Mouse (Mus musculus) stomach, postnatal 0 days (tissue): ENCODE results near the gene Sstr4.
A peak's percentile ranks its signal among the peaks of the same experiment; 100 is the strongest.

Source experiments
- CTCF ChIP-seq: IDR thresholded peaks from 2 replicates; pipeline ENCODE4 v1.5.1; 2016; ENCODE audit warnings: antibody characterized with exemption, low read depth, mild to moderate bottlenecking, moderate library complexity
- EP300 ChIP-seq: optimal IDR thresholded peaks from 2 replicates; pipeline ENCODE3; 2016; ENCODE audit warnings: antibody characterized with exemption

DNA sequence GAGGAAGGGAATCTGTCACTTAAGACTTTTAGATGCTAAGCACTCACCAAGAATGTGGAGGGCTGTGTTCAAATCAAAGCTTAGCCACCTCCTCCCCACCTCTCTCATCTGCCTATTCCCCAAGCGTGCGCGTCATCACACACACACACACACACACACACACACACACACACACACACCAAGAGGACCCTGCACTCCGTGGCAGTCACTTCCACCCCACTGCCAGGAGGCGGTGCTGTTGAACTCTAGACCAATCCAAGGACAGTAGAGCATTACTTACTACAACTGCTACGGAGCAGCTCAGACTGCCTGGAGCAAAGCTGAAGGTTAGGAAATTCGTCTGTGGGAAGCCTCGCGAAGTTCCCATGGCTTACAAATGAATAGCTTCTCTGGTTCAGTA, 14.0 kb downstream of the Sstr4 start:
- TF ChIP-seq CTCF (peak; percentile 97), EP300 (no peak)
